Mouse (Mus musculus): ENCODE measurements around the gene Olfr538. TPM values are rescaled to one million over a fixed set of nuclear protein-coding genes. Genes with fewer than 3 reads are reported as not detected.

Olfr538 gene
- not detected for polyA plus RNA-seq (2014; fragmentation: Illumina TruSeq; extraction: RNeasy Lipid Tissue Mini Kit (QIAGEN cat#74804); ENCODE audit: low replicate concordance)

DNA sequence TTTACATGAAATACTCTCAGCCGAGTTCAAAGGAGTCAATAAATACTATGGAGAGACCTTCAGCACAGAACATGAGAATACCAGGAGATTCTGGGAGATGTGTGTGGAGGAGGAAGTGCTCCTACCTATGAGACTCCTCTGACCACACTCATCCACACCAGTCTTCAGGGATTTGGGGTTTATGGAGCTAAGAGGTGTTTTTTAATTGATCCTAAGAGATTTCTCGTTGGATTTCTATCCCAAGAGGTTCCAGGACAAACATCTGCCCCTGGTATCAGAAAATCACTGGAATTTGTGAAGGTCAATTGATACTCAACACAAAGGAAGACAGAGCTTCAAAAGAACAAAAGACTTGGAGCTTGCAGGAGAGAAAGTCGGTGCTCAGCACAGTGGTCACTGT is at the start of gene Olfr538:
Gene Olfr538, plus strand, starts transcription at position 301 of the 400 bp plus-strand sequence.

DNA sequence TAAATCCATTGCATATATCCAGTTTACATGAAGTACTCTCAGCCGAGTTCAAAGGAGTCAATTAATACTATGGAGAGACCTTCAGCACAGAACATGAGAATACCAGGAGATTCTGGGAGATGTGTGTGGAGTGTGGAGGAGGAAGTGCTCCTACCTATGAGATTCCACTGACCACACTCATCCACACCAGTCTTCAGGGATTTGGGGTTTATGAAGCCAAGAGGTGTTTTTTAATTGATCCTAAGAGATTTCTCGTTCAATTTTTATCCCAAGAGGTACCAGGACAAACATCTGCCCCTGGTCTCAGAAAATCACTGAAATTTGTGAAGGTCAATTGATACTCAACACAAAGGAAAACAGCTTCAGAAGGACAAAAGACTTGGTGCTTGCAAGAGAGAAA is 33.3 kb downstream of the Olfr538 start, which contains the start of gene Olfr46:
Gene Olfr46, plus strand, starts transcription at position 301 of the 400 bp plus-strand sequence.

Other genes with a start within 250 kb of the Olfr538 start
- gene Olfr525, start 247.0 kb upstream of the Olfr538 start, polyA plus RNA-seq (2014; fragmentation: Illumina TruSeq; extraction: RNeasy Lipid Tissue Mini Kit (QIAGEN cat#74804); ENCODE audit: low replicate concordance): not detected
- not detected for gene Olfr527, start 233.9 kb upstream of the Olfr538 start, polyA plus RNA-seq (2014; fragmentation: Illumina TruSeq; extraction: RNeasy Lipid Tissue Mini Kit (QIAGEN cat#74804); ENCODE audit: low replicate concordance)
- 0.33 TPM for gene Olfr60, start 206.2 kb upstream of the Olfr538 start, polyA plus RNA-seq (2014; fragmentation: Illumina TruSeq; extraction: RNeasy Lipid Tissue Mini Kit (QIAGEN cat#74804); ENCODE audit: low replicate concordance)
- not detected for gene Olfr530, start 191.6 kb upstream of the Olfr538 start, polyA plus RNA-seq (2014; fragmentation: Illumina TruSeq; extraction: RNeasy Lipid Tissue Mini Kit (QIAGEN cat#74804); ENCODE audit: low replicate concordance)
- not detected for gene Olfr531, start 165.0 kb upstream of the Olfr538 start, polyA plus RNA-seq (2014; fragmentation: Illumina TruSeq; extraction: RNeasy Lipid Tissue Mini Kit (QIAGEN cat#74804); ENCODE audit: low replicate concordance)
- gene Olfr532, start 146.2 kb upstream of the Olfr538 start, polyA plus RNA-seq (2014; fragmentation: Illumina TruSeq; extraction: RNeasy Lipid Tissue Mini Kit (QIAGEN cat#74804); ENCODE audit: low replicate concordance): not detected
- not detected for gene Olfr533, start 104.5 kb upstream of the Olfr538 start, polyA plus RNA-seq (2014; fragmentation: Illumina TruSeq; extraction: RNeasy Lipid Tissue Mini Kit (QIAGEN cat#74804); ENCODE audit: low replicate concordance)
- gene Olfr535, start 83.7 kb upstream of the Olfr538 start, polyA plus RNA-seq (2014; fragmentation: Illumina TruSeq; extraction: RNeasy Lipid Tissue Mini Kit (QIAGEN cat#74804); ENCODE audit: low replicate concordance): not detected
- not detected for gene Olfr536, start 60.5 kb upstream of the Olfr538 start, polyA plus RNA-seq (2014; fragmentation: Illumina TruSeq; extraction: RNeasy Lipid Tissue Mini Kit (QIAGEN cat#74804); ENCODE audit: low replicate concordance)
- not detected for gene Olfr46, start 33.4 kb downstream of the Olfr538 start, polyA plus RNA-seq (2014; fragmentation: Illumina TruSeq; extraction: RNeasy Lipid Tissue Mini Kit (QIAGEN cat#74804); ENCODE audit: low replicate concordance)
- not detected for gene Olfr61, start 61.1 kb downstream of the Olfr538 start, polyA plus RNA-seq (2014; fragmentation: Illumina TruSeq; extraction: RNeasy Lipid Tissue Mini Kit (QIAGEN cat#74804); ENCODE audit: low replicate concordance)
- gene Olfr53, start 78.6 kb downstream of the Olfr538 start, polyA plus RNA-seq (2014; fragmentation: Illumina TruSeq; extraction: RNeasy Lipid Tissue Mini Kit (QIAGEN cat#74804); ENCODE audit: low replicate concordance): not detected
- not detected for gene Olfr539, start 92.0 kb downstream of the Olfr538 start, polyA plus RNA-seq (2014; fragmentation: Illumina TruSeq; extraction: RNeasy Lipid Tissue Mini Kit (QIAGEN cat#74804); ENCODE audit: low replicate concordance)
- not detected for gene Olfr45, start 114.1 kb downstream of the Olfr538 start, polyA plus RNA-seq (2014; fragmentation: Illumina TruSeq; extraction: RNeasy Lipid Tissue Mini Kit (QIAGEN cat#74804); ENCODE audit: low replicate concordance)
- gene Olfr541, start 129.4 kb downstream of the Olfr538 start, polyA plus RNA-seq (2014; fragmentation: Illumina TruSeq; extraction: RNeasy Lipid Tissue Mini Kit (QIAGEN cat#74804); ENCODE audit: low replicate concordance): not detected
- gene Cyp2e1, start 195.9 kb downstream of the Olfr538 start, polyA plus RNA-seq (2014; fragmentation: Illumina TruSeq; extraction: RNeasy Lipid Tissue Mini Kit (QIAGEN cat#74804); ENCODE audit: low replicate concordance): 17.1 TPM
- not detected for gene Syce1, start 220.0 kb downstream of the Olfr538 start, polyA plus RNA-seq (2014; fragmentation: Illumina TruSeq; extraction: RNeasy Lipid Tissue Mini Kit (QIAGEN cat#74804); ENCODE audit: low replicate concordance)

Data from small intestine, adult 10 weeks (tissue).